Mouse (Mus musculus): Measurements from ENCODE around the gene Spata25.

DNA sequence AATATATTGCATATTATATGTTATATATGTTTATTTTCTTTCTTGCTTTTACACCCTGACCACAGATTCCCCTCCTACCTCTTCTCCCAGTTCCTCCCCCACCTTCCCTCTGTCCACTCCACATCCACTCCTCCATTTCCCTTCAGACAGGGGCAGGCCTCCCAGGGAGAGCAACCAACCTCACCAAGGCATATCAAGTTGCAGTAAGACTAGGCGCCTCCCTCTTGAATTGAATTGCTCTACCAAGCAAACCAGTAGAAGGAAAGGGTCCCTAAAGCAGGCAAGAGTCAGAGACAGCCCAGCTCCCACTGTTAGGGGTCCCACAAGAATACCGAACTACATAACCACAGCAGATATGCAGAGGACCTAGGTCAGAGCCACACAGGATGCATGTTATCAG, 30.8 kb upstream of the Spata25 start:
- TF ChIP-seq CTCF (IDR thresholded peaks at IDR 0.05; ENCODE audit: low read depth): no peak
- no peak for TF ChIP-seq EP300 (optimal IDR thresholded peaks at IDR 0.05)
